Mouse (Mus musculus) c-Kit-positive CD71-positive TER-119-negative erythroid progenitor cells, embryonic 14.5 days (primary cell): ENCODE results near the gene Wdr19.
"Not testable (repeated sequence)": the region's sequence is repeated elsewhere in the genome, so short reads cannot be mapped to it uniquely, and the experiment has no call there.

Source experiments
- DNase-seq: peaks from one replicate; pipeline ENCODE4 v3.0.0-alpha.2; 2013; ENCODE audit warnings: low read depth

Gene Wdr19

GRCm38 (mm10) chr5:65194441-65194840, 5.1 kb upstream of the Wdr19 start:
- no peak for DNase-seq

DNA sequence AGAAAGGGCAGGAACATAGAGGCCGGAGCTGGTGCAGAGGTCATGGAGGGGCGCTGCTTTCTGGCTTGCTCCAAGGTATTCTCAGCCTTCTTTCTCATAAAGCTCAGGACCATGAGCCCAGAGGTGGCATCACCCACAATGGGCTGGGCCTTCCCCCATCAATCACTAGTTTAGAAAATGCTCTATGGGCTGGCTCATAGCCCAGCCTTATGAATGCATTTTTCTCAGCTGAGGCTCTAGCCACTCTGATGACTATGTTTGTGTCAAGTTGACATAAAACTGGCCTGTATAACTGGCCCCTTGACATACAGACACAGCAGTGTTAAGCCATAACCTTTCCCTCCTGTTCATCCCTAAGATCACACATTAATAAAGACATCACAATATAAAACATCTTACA, 5.2 kb downstream of the Wdr19 start:
- DNase-seq: no peak

DNA sequence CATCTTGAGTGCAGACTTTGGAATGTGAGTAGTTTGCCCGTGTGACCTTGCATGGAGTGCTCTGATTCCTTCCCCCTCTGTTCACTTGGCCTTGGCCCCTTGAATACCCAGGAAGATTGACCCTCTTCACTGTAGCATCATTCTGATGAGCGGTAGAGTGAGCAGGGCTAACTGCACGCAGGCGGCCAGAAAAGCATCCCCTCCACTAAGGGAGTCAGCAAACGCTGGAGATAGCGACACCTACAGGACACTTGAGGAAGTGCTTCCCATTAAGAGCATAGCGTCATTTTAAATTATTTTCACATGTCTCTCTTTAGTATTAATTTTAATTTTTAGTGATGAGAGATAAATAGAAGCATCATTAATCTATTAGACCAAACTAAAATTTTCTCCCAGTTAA, 13.8 kb downstream of the Wdr19 start:
- DNase-seq: peak; percentile 31

- no peak for DNase-seq
Measured at GRCm38 (mm10) chr5:65217305-65218269, 18.1 kb downstream of the Wdr19 start.

- no peak for DNase-seq
Measured at GRCm38 (mm10) chr5:65221037-65221436, 21.5 kb downstream of the Wdr19 start.

- no peak for DNase-seq
Measured at GRCm38 (mm10) chr5:65224056-65224455, 24.6 kb downstream of the Wdr19 start.

- no peak for DNase-seq
Measured at GRCm38 (mm10) chr5:65231289-65232003, 31.9 kb downstream of the Wdr19 start.

DNA sequence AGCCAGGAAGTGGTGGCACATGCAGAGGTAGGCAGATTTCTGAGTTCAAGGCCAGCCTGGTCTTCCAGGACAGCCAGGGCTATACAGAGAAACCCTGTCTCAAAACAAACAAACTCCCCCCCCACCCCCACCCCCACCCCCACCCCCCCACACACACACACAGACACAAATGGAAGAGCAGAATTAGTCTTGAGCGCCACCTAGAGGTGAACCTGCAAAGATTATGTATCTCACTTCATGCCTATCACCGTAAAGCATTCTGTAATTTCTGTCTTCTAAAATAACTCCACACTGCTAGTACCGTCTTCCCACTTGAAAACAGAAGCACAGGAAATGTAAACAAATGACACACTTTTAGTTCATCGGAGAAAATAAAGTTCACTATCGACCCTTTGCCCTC, 43.2 kb downstream of the Wdr19 start:
- peak; percentile 37 for DNase-seq

- no peak for DNase-seq
Measured at GRCm38 (mm10) chr5:65247296-65247695, 47.8 kb downstream of the Wdr19 start.

DNA sequence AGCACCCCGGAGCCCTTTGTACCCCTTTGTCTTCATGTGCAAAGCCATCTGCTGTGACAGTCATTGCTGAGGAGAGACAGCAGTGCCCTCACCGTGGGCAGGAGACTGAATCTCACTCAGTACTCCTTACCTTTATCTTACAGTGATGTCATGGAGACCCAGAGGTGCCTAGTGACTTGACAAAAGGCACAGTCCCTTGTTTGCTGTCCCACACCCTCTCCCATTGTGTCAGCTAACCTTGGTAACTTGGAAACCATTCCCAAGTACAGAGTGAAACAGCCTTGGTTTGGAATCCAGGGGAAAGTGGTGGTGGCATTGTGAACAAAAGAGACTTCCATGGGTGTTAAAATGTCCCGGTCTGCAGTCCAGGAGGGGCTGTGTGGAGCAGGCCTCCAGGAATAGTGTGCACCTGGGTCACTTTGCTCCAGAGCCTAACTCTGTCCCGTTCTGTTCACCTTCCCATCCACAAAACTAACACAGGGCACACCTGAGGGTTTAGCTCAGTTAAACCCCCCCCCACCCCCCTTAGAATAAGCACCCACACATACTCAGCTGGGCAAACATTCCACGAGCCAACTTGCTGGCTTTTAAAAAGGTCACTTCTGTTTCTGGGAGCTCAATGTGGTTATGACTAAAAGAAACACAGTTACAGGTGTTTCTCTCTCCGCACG, 50.8 kb downstream of the Wdr19 start:
- DNase-seq: no peak

GRCm38 (mm10) chr5:65257910-65258505, 58.5 kb downstream of the Wdr19 start:
- peak; percentile 30 for DNase-seq

DNA sequence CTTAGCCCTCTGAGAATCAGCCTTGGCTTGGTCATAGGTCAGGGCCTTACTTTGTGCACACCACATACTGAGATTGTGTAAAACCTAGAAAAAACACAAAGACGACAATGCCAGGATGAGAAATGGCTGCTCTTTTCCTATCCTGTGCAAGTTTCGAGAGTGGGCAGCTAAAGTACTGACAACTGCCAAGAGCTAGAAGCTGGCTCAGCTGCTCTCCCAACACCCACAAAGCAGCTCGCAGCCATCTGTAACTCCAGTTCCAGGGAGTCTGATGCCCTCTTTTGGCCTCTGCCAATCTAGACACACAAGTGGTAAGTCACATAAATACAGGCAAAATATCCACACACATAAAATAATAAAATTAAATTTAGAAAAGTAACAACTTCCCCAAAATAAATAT, 74.5 kb downstream of the Wdr19 start:
- DNase-seq: no peak

DNA sequence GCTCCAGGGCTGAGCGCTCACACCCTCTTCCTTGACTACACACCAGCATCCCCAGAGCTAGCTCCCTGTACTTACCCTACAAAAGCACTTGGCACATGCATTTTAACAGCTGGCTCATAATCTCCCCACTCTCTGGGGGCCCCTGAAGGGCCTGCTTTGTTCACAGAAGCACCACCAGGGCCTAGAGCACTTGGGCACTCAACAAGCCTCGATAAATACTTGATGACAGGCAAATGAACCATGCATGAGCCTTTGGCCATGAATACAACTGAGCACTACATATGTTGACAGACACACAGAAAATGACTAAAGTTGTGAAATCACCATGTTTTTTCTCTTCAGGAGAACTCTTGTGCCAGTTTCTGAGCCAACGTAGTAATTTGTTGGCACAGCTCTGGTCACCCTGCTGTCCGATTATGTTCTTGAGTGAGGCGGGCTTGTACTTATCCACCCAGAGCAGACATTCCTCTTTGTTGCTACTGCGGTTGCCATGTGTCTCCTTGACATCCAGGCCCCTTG, 79.7 kb downstream of the Wdr19 start:
- no peak for DNase-seq

DNA sequence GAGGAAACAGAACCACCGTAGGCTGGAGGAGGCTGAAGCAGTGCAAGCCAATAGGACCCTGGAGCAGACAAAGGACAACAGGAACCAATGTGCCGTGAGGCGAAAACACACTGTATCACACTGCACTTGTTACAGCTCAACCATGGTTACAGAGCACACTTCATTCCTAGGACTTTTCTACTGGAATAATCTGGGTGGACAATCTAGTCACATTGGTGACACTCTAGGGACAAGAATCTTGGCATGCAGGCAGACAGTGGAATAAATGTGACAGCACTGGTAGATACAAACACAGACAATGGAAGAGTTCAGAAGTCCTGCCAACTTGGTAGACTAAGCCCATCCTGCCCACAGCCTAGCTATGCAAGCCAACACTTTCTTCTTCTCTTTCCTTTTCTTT, 81.7 kb downstream of the Wdr19 start:
- DNase-seq: no peak

DNA sequence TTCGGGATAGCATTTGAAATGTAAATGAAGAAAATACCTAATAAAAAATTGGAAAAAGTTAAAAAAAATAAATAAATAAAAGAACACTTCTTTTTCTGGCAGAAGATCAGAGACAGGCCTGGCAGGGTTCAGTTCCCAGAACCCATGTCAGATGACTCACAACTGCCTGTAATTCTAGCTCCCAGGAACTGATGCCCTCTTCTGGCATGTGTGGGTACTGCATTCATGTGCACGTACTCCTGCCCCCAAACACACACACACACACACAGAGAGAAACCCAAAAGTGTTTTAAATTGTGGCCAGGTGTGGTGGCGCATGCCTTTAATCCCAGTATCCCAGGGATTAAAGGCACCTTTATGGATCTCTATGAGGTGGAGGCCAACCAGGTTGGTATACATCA, 84.7 kb downstream of the Wdr19 start:
- peak; percentile 48 for DNase-seq

- peak; percentile 27 for DNase-seq
Measured at GRCm38 (mm10) chr5:65287751-65288701, 88.5 kb downstream of the Wdr19 start.

DNA sequence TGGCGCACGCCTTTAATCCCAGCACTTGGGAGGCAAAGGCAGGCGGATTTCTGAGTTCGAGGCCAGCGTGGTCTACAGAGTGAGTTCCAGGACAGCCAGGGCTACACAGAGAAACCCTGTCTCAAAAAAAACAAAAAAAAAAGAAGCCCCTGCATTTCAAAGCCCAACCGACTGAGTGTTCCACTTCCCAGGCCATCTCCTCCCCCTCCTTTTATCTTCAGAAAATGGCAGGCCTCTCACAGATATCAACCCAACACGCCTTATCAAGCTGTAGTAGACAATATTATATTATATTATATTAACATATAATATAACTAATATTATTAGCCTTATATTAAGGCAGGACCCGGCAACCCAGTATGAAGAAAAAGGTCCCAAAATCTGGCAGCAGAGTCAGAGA, 89.5 kb downstream of the Wdr19 start:
- not testable (repeated sequence) for DNase-seq

DNA sequence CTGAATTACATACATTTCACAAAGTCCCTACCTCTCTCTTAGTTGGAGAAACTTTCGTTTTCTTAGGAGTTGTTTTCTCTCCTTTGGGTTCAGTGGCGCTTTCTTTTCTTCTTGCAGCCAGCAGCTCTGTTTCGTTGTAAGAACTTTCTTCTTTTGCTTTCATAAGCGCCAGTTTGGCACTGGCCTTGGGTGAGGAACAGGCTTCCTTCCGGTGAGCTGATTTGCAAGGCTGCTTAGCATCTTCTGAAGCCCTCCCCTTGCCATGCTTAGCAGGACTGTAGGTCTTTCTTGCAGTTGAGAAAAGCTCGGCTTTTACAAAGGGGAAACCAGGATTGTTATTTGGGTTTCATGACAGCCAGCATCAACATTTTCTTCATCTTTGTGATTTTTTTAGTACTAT, 94.1 kb downstream of the Wdr19 start:
- no peak for DNase-seq

GRCm38 (mm10) chr5:65294270-65294669, 94.8 kb downstream of the Wdr19 start:
- DNase-seq: no peak

DNA sequence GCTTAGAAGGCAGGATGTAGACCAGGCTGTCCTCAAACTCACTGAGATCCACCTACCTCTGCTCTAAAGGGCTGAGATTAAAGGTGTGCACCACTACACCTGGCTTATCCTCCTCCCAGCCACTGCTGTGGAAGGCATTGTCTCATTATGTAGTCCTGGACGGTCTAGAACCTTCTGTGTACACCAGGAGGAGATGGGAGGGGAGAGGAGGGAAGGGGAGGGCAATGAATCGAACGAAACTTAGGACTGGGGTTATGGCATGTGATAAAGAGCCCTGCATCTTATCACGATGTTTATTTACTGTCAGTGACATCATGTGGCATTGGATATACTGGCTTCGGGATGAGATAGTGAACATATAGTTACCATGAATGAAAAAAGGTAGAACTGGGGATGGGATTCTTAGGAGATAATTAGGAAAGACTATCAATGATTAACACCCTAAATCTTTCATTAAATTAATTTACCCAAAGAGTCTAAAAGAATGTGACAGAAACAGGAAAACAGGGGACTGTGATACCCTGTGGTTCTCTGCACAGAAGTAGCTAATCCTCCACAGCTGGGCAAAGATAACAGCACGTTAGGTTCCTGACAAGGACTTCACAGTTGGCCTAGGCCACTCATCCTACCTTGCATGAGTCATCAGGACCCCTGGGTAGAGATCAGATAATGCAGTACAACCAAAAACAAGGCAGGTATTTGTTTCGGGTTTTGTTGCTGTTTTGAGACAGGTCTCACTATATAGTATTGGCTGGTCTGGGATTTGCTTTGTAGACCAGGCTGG, 98.9 kb downstream of the Wdr19 start:
- DNase-seq: peak; percentile 48
